Mouse (Mus musculus): ENCODE results near the gene Gm17949.

- TF ChIP-seq CTCF (IDR thresholded peaks at IDR 0.05; ENCODE audit: low read depth) (no peak), EP300 (IDR thresholded peaks at IDR 0.05; ENCODE audit: low read depth) (no peak)
Observed at GRCm38 (mm10) chr17:57001228-57001627, 10.0 kb upstream of the Gm17949 start.
